Mouse (Mus musculus) liver, embryonic 14.5 days (tissue): Measurements from ENCODE around the gene Hspa12b. TPM values are rescaled to one million over a fixed set of nuclear protein-coding genes. Genes with fewer than 3 reads are reported as not detected.
A peak's percentile ranks its signal among the peaks of the same experiment; 100 is the strongest.

Experiments
- ATAC-seq: fragments of 200-750 bp; cut with Nextera tagmentation; 2 replicates; pipeline ENCODE4 v1.8.0; 2017; ENCODE audit warnings: moderate number of reproducible peaks, mild to moderate bottlenecking, moderate library complexity; ENCODE audit not compliant: insufficient read depth
- DNase-seq, 3 experiments: peaks; one replicate each; pipeline ENCODE4 v3.0.0-alpha.2; 2012 to 2013; ENCODE audit warnings: low read depth in 3 of 3, low spot score in 3 of 3
- H3K27ac ChIP-seq: fragments of 300-500 bp; sonication (generic); 2 replicates; pipeline ENCODE4 v1.5.1; 2014; ENCODE audit warnings: moderate library complexity, mild to moderate bottlenecking, control low read depth, inconsistent platforms
- H3K27me3 ChIP-seq: fragments of 300-500 bp; sonication (generic); 2 replicates; pipeline ENCODE4 v1.6.1; 2014; ENCODE audit warnings: mild to moderate bottlenecking, low read length, moderate library complexity; ENCODE audit not compliant: control insufficient read depth, insufficient read depth
- H3K36me3 ChIP-seq: fragments of 300-500 bp; sonication (generic); replicated peaks from 2 replicates; pipeline ENCODE4 v1.6.1; 2014; ENCODE audit warnings: low read depth; ENCODE audit not compliant: control insufficient read depth, insufficient read depth
- H3K4me1 ChIP-seq, 2 experiments: fragments of 200-500 bp in 1 of 2; fragments of 300-500 bp in 1 of 2; sonication (generic) in 1 of 2; replicated peaks; 2 replicates each; pipeline ENCODE4 v1.6.1; 2012 to 2014; ENCODE audit warnings: antibody characterized with exemption in 1 of 2, inconsistent platforms in 1 of 2, low read length in 1 of 2; ENCODE audit not compliant: control insufficient read depth in 2 of 2, insufficient read depth in 2 of 2
- H3K4me2 ChIP-seq: fragments of 300-500 bp; sonication (generic); 2 replicates; pipeline ENCODE4 v1.6.1; 2014; ENCODE audit warnings: low read depth, mild to moderate bottlenecking, control low read depth, moderate library complexity
- H3K4me3 ChIP-seq, 2 experiments: fragments of 200-500 bp in 1 of 2; fragments of 300-500 bp in 1 of 2; sonication (generic) in 1 of 2; 2 replicates each; pipeline ENCODE4 v1.5.1; 2012 to 2014; ENCODE audit warnings: low read depth in 2 of 2, low read length in 2 of 2, mild to moderate bottlenecking in 2 of 2, control low read depth in 1 of 2, inconsistent platforms in 1 of 2, moderate library complexity in 1 of 2; ENCODE audit not compliant: insufficient read depth in 1 of 2
- H3K9ac ChIP-seq: fragments of 300-500 bp; sonication (generic); replicated peaks from 2 replicates; pipeline ENCODE4 v1.6.1; 2014; ENCODE audit warnings: mild to moderate bottlenecking, control low read depth, moderate library complexity
- H3K9me3 ChIP-seq: fragments of 300-500 bp; sonication (generic); 2 replicates; pipeline ENCODE4 v1.6.1; 2016; ENCODE audit warnings: low read length, mixed read lengths; ENCODE audit not compliant: control insufficient read depth
- CTCF ChIP-seq: IDR thresholded peaks from 2 replicates; pipeline ENCODE4 v1.5.1; 2016; ENCODE audit warnings: antibody characterized with exemption, low read depth, control low read depth
- EP300 ChIP-seq: IDR thresholded peaks from 2 replicates; pipeline ENCODE4 v1.6.1; 2016; ENCODE audit warnings: antibody characterized with exemption, low read depth
- WGBS: fragments of 180-500 bp; shearing (Covaris S2); extraction: QIAGEN DNeasy Blood & Tissue Kit; methylation state at CpG from one replicate; pipeline ENCODE4 v1.1.7; 2014; ENCODE audit not compliant: insufficient replicate concordance; 5-methylcytosine and 5-hydroxymethylcytosine counted together
- polyA plus RNA-seq, 2 experiments: library from polyadenylated mRNA; depleted of rRNA in 1 of 2; stranded (reverse) in 1 of 2; unstranded in 1 of 2; fragments of >200 nt; fragmentation: Nextera tagmentation in 1 of 2; extraction: Ambion mirVana in 1 of 2; gene quantifications; 2 replicates each; pipeline versions ENCODE4 v1.2.1 to v1.2.3; 2012 to 2014

Hspa12b gene
- polyA plus RNA-seq, 2 experiments = 0.71 to 2.1 TPM

DNA sequence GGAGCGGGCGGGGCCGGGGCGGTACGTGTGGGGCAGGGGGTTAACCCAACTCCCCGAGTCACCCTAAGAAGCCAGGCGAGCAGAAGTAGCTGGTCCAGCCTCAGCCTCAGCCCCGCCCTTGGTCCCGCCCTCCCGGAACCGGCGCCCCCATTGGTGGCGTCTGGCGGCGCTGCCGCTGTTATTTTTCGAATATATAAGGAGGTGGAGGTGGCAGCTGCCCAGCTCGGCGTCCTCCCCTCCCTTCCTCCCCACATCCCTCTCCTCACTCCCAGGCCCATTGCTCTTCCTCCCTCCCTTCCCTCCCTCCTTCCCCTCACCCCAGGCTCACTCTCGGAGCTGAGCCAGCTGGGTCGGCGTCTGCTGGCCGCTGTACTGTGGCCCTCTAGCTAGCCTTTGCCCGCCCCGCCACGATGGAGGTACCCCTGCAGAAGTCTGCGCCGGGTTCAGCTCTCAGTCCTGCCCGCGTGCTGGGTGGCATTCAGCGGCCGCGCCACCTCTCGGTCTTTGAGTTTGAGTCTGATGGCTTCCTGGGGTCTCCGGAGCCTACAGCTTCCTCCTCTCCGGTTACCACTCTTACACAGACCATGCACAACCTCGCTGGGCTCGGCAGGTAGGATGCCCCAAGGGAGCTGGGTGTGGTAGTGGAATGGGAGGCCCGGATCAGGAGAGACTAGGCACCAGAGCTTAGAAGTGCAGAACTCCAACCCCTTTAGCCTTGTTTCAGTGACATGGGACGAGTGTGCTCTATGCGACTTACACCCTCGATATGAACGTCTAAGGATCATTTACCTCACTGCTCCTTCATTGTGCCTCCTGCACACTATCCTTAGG, 59.9 kb downstream of the Hspa12b start, which contains the start of the genes Cdc25b and Spef1:
TSS of gene Cdc25b (plus strand) at position 179 of the 831 bp plus-strand sequence.
TSS of gene Spef1 (minus strand) at position 512 of the 831 bp plus-strand sequence.
- H3K4me3 ChIP-seq = peak within 1 kb of the TSS; percentile 76 to 78
- peaks cover 38% of the 10 kb centered on the region for H3K36me3 ChIP-seq
- H3K27ac ChIP-seq = peak within 1 kb of the TSS; percentile 90
- no peaks in the 10 kb centered on the region for H3K9me3 ChIP-seq
- H3K4me1 ChIP-seq = peaks cover 27 to 34% of the 10 kb centered on the region in 2 experiments
- 2% methylated on average over 43 of the region's 43 CpGs for WGBS
- H3K27me3 ChIP-seq = no peaks in the 10 kb centered on the region
- ATAC-seq = peak; percentile 88
- DNase-seq = peak in 2 of 3 experiments; percentile 79 to 81
- H3K9ac ChIP-seq = peak within 1 kb of the TSS; percentile 95
- H3K4me2 ChIP-seq = peak within 1 kb of the TSS; percentile 98
- TF ChIP-seq EP300 (no peak; the same call in 1 of the 2 replicates), CTCF (peak; percentile 50)

DNA sequence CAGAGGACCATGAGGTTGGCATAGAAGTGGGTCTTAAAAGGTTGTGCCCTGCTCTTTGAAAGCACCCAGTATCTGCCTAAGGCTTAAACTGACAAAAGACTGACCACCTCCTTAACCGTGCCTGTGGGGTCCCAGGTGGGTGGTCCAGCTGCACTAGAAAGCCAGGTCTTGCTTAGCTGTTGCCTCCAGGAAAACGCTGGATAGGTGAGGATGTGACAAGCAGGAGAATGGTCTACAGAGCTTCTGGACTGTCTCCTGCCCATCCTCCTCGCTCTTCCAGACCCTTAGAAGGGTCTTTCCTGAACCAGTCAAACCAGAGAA, 60.5 kb downstream of the Hspa12b start:
- Histone ChIP-seq H3K4me2 (peak overlapping the region; percentile 98), H3K9me3 (no peaks in the 10 kb centered on the region), H3K27ac (peak overlapping the region; percentile 90), H3K36me3 (peaks cover 44% of the 10 kb centered on the region), H3K4me1 (peaks cover 27 to 34% of the 10 kb centered on the region in 2 experiments), H3K4me3 (peak overlapping the region; percentile 76 to 78), H3K27me3 (no peaks in the 10 kb centered on the region), H3K9ac (peak overlapping the region; percentile 95)
- TF ChIP-seq EP300 (no peak), CTCF (no peak)
- DNase-seq (no peak), ATAC-seq (no peak)
- WGBS = 31% methylated on average over 3 of the region's 3 CpGs

DNA sequence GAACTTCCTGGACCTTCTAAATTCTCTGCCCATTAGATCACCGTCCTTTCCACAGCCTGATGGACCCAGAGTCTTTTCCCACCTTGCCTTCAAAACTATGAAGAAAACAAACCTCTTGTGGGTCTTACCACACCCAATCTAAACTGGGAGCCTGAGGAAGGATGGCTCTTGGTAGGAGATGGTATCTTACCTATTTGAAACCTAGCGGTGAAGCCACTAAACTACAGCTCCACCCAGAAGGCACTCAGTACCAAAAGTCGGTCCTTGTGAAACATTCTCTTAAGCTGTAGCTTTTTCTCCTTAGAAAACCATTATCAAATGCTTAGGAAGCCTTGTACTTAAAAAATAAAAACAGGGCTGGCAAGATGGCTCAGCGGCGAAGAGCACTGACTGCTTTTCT, 61.2 kb downstream of the Hspa12b start:
- peaks cover 27 to 34% of the 10 kb centered on the region in 2 experiments for H3K4me1 ChIP-seq

DNA sequence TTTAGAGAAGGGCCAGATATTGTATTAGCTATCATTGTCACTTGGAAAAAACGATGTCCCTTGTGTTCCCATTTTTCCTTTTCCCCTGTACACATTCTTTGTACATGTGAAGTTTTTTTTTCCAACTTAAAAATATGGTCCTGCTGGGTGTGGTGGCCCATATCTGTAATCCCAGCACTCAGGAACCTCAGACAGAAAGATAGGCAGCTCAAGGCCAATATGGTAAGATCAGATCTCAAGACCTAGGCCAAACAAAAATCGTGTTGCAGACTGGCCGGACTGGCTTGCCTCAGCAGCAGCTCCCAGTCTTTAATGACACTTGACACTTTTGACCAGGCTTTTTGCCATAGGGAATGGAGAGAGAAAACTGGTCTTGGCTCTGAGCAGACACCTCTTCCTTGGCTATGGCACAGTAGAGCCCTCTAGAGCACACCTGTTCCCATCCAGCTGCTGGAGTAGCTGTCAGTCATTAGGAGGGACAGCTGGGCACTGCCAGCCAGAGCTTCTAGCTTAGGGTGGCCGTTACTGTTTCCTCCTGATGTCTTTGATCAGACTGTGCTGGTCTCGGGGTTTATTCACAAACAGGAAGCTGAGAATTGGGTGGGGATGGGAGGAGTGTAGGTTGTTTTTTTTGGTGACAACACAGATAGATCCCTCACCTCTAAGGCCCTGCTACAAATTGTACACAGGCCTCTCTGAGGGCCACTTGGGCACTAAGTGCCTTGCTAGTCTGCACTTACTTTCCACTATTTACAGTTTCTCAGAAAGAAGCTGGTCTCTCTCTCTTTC, 62.6 kb downstream of the Hspa12b start:
- H3K4me2 ChIP-seq = peak overlapping the region; percentile 98
- H3K36me3 ChIP-seq = peaks cover 65% of the 10 kb centered on the region
- DNase-seq (peak in 2 of 3 experiments; percentile 64 to 69), ATAC-seq (peak; percentile 40)
- TF ChIP-seq CTCF (no peak), EP300 (peak; percentile 91)
- H3K27ac ChIP-seq = peak overlapping the region; percentile 90
- H3K4me3 ChIP-seq = peak overlapping the region; percentile 45 to 78
- no peaks in the 10 kb centered on the region for H3K27me3 ChIP-seq
- WGBS = 18% methylated on average over 5 of the region's 5 CpGs
- H3K4me1 ChIP-seq = peaks cover 27 to 34% of the 10 kb centered on the region in 2 experiments
- no peaks in the 10 kb centered on the region for H3K9me3 ChIP-seq
- H3K9ac ChIP-seq = peak overlapping the region; percentile 95

More for the DNA sequence above, 61.2 kb downstream of the Hspa12b start:
- Histone ChIP-seq H3K27me3 (no peaks in the 10 kb centered on the region), H3K27ac (peak overlapping the region; percentile 90), H3K4me3 (peak overlapping the region; percentile 76 to 78), H3K9ac (peak overlapping the region; percentile 95), H3K36me3 (peaks cover 51% of the 10 kb centered on the region), H3K4me2 (peak overlapping the region; percentile 98), H3K9me3 (no peaks in the 10 kb centered on the region)
- DNase-seq (peak in 2 of 3 experiments; percentile 64 to 67), ATAC-seq (peak; percentile 13; the same call in 1 of the 2 replicates)
- TF ChIP-seq EP300 (peak; percentile 42; the same call in 1 of the 2 replicates), CTCF (peak; percentile 70)
- WGBS = 59% methylated on average over 5 of the region's 5 CpGs
